Mouse (Mus musculus) small intestine, adult 10 weeks (tissue): ENCODE results near the gene Ubn2. TPM values are rescaled to one million over a fixed set of nuclear protein-coding genes. Genes with fewer than 3 reads are reported as not detected.

Experiments
- polyA plus RNA-seq: library from polyadenylated mRNA; stranded (reverse); fragments of 350-450 nt; fragmentation: Illumina TruSeq; extraction: RNeasy Lipid Tissue Mini Kit (QIAGEN cat#74804); gene quantifications from one replicate; pipeline ENCODE4 v1.2.3, GENCODE M21; 2014; ENCODE audit warnings: low replicate concordance

Gene Ubn2
- polyA plus RNA-seq: 33.3 TPM

GRCm38 (mm10) chr6:38433261-38434033 is at the start of gene Ubn2:
TSS of gene Ubn2 (plus strand) at chr6:38433950.

GRCm38 (mm10) chr6:38533428-38534405 is 100.0 kb downstream of the Ubn2 start, which contains the start of gene Fmc1:
TSS of gene Fmc1 (plus strand) at chr6:38533502.

GRCm38 (mm10) chr6:38551062-38551988 is 117.6 kb downstream of the Ubn2 start, which contains the start of gene Luc7l2:
TSS of gene Luc7l2 (plus strand) at chr6:38551334.

Other genes with a start within 250 kb of the Ubn2 start
- 0.11 TPM for gene D630045J12Rik, start 179.9 kb upstream of the Ubn2 start, polyA plus RNA-seq
- 1.7 TPM for gene Zc3hav1l, start 134.7 kb upstream of the Ubn2 start, polyA plus RNA-seq
- gene Zc3hav1, start 79.3 kb upstream of the Ubn2 start, polyA plus RNA-seq: 106 TPM
- 1.4 TPM for gene Ttc26, start 52.5 kb upstream of the Ubn2 start, polyA plus RNA-seq
- not detected for gene Fmc1, start 99.6 kb downstream of the Ubn2 start, polyA plus RNA-seq
- gene Luc7l2, start 117.4 kb downstream of the Ubn2 start, polyA plus RNA-seq: 413 TPM
- not detected for gene Klrg2, start 203.3 kb downstream of the Ubn2 start, polyA plus RNA-seq
- gene Clec2l, start 229.1 kb downstream of the Ubn2 start, polyA plus RNA-seq: not detected